8 mouse cellular contexts compared by ENCODE assay signal in the genomic region with DNA sequence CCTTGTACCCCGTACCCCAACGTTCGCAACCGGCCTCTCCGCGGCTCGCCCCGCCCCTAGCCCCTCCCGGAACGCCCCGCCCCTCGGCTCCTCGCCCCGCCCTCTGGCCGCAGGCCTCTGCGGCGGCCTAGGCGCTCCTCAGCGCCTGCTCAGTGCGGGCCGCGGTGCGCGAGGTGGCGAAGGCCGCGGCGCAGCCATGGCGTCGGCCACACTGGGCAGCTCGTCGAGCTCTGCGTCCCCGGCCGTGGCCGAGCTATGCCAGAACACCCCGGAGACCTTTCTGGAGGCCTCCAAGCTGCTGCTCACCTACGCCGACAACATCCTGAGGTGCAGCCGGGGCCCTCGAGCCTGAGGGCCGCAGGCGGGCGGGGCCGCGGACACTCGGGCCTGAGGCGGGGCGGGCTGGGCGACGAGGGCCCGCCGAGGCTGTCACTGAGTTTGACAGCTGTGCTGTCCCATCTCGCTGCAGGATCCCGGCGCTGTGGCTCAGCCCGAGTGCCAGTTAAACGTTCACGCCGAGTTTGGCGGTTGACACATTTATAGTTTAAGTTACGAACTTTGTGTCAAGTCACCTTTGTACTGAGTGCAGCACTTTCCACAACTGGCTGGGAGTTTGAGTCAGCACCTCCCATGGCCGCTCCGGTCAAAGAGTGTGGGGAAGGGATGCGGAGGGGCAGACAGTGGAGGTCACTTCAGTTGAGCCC. TPM values are rescaled to one million over a fixed set of nuclear protein-coding genes. Genes with fewer than 3 reads are reported as not detected.
DNase-seq lines count a peak whose midpoint lies in the region; ATAC-seq and TF ChIP-seq lines count a peak whose summit lies in the region.

Gene Ngly1, plus strand, starts transcription at position 110 of the 704 bp plus-strand sequence.
Gene Oxsm, minus strand, starts transcription at position 638 of the 704 bp plus-strand sequence.

- H3K4me3 ChIP-seq in ES-Bruce4 (ENCODE audit: low read depth, low read length) = peak within 1 kb of the TSS; percentile 75
- H3K4me3 ChIP-seq in forebrain, embryonic 15.5 days = peak within 1 kb of the TSS; percentile 89
- H3K4me3 ChIP-seq in lung, adult 2 months (replicated peaks; ENCODE audit: extremely low read depth, low read depth, low read length) = peak within 1 kb of the TSS; percentile 92
- peak within 1 kb of the TSS; percentile 79 for H3K4me3 ChIP-seq in neural tube, embryonic 15.5 days (replicated peaks)

- intact Hi-C loops in heart, postnatal 14 days (cut with DNase I) = loop anchor here (2.0 to 10.0 kb wide), 2 partner anchors 65 to 115 kb away; partner anchors contain the start of gene Top2b

- DNase-seq in cerebellum, adult 11-12 months = peak; percentile 86
- DNase-seq in heart, postnatal 14 days = peak; percentile 92
- peak; percentile 75 to 83 for DNase-seq in layer of hippocampus, adult 18-20 months (ENCODE audit: low spot score in 2 of 2)
- DNase-seq in lung, adult 2 months = peak; percentile 87
- DNase-seq in testis, postnatal 10 days (ENCODE audit: low spot score) = peak; percentile 95

- peak within 1 kb of the TSS; percentile 63 for H3K9ac ChIP-seq in ES-Bruce4 (ENCODE audit: low read depth, poor library complexity, severe bottlenecking)
- H3K9ac ChIP-seq in forebrain, embryonic 15.5 days (replicated peaks) = peak within 1 kb of the TSS; percentile 96
- peak within 1 kb of the TSS; percentile 86 for H3K9ac ChIP-seq in neural tube, embryonic 15.5 days (replicated peaks)

- no peak for TF ChIP-seq EP300 in ES-Bruce4 (IDR thresholded peaks at IDR 0.05; ENCODE audit: insufficient read depth, low read depth, low read length)

- no peaks in the 10 kb centered on the region for H3K27me3 ChIP-seq in ES-Bruce4 (ENCODE audit: control insufficient read depth, insufficient read depth, low read length, poor library complexity, severe bottlenecking)
- H3K27me3 ChIP-seq in forebrain, embryonic 15.5 days = no peaks in the 10 kb centered on the region
- H3K27me3 ChIP-seq in neural tube, embryonic 15.5 days (replicated peaks) = no peaks in the 10 kb centered on the region

- WGBS in forebrain, embryonic 15.5 days = under 1% methylated on average over 57 of the region's 65 CpGs
- WGBS in lung, adult 2 months = under 1% methylated on average over 62 of the region's 65 CpGs
- under 1% methylated on average over 60 of the region's 65 CpGs for WGBS in neural tube, embryonic 15.5 days

- peak within 1 kb of the TSS; percentile 89 for H3K4me2 ChIP-seq in forebrain, embryonic 15.5 days (replicated peaks)
- H3K4me2 ChIP-seq in neural tube, embryonic 15.5 days = peak within 1 kb of the TSS; percentile 85

- no peak for TF ChIP-seq CTCF in ES-Bruce4 (IDR thresholded peaks at IDR 0.05; ENCODE audit: low read depth, low read length)
- no peak for TF ChIP-seq CTCF in lung, adult 2 months (IDR thresholded peaks at IDR 0.05; ENCODE audit: insufficient read depth, low read length)

- no peaks in the 10 kb centered on the region for H3K9me3 ChIP-seq in ES-Bruce4 (replicated peaks; ENCODE audit: control insufficient read depth, insufficient read depth, low read length, poor library complexity, severe bottlenecking)
- H3K9me3 ChIP-seq in forebrain, embryonic 15.5 days = no peaks in the 10 kb centered on the region
- no peaks in the 10 kb centered on the region for H3K9me3 ChIP-seq in neural tube, embryonic 15.5 days (replicated peaks)

- no peaks in the 10 kb centered on the region for H3K4me1 ChIP-seq in ES-Bruce4 (ENCODE audit: control insufficient read depth, insufficient read depth, low read length)
- H3K4me1 ChIP-seq in forebrain, embryonic 15.5 days = peaks cover 17% of the 10 kb centered on the region
- peaks cover 8% of the 10 kb centered on the region for H3K4me1 ChIP-seq in lung, adult 2 months (ENCODE audit: control insufficient read depth, insufficient read depth, low read length)
- peaks cover 13% of the 10 kb centered on the region for H3K4me1 ChIP-seq in neural tube, embryonic 15.5 days

- TF ChIP-seq POLR2A in ES-Bruce4 (IDR thresholded peaks at IDR 0.05; ENCODE audit: insufficient read depth, low read length) = no peak
- peak; percentile 94 for TF ChIP-seq POLR2A in lung, adult 2 months (IDR thresholded peaks at IDR 0.05; ENCODE audit: borderline replicate concordance, extremely low read depth, low read depth, low read length)

- H3K36me3 ChIP-seq in ES-Bruce4 (ENCODE audit: control insufficient read depth, insufficient read depth, low read length, poor library complexity, severe bottlenecking) = no peaks in the 10 kb centered on the region
- no peaks in the 10 kb centered on the region for H3K36me3 ChIP-seq in forebrain, embryonic 15.5 days
- H3K36me3 ChIP-seq in neural tube, embryonic 15.5 days = no peaks in the 10 kb centered on the region

- ATAC-seq in forebrain, embryonic 15.5 days (replicated peaks) = peak; percentile 99
- ATAC-seq in neural tube, embryonic 15.5 days (ENCODE audit: low FRiP score) = peak; percentile 99

- H3K27ac ChIP-seq in ES-Bruce4 (ENCODE audit: insufficient read depth, low read length) = no peak within 1 kb of the TSS
- H3K27ac ChIP-seq in forebrain, embryonic 15.5 days (replicated peaks) = peak within 1 kb of the TSS; percentile 82
- peak within 1 kb of the TSS; percentile 82 for H3K27ac ChIP-seq in neural tube, embryonic 15.5 days (replicated peaks)

RNA-seq across cellular contexts. Expression of gene Ngly1, which starts in this region (rescaled TPM):
- polyA plus RNA-seq in ES-Bruce4 (2011; ENCODE audit: insufficient read depth, insufficient read length, low read depth, missing spikeins) = 10.4 and 11.8 TPM in 2 replicates
- polyA plus RNA-seq in forebrain, embryonic 15.5 days (2015; fragmentation: Nextera tagmentation; extraction: Ambion mirVana) = 26.0 and 26.4 TPM in 2 replicates
- 10 to 100 TPM; 36.7 to 37.6 TPM for total RNA-seq in heart, postnatal 14 days (2021)
- total RNA-seq in layer of hippocampus, adult 18-20 months (2021) = 10 to 100 TPM; 30.1 to 31.4 TPM
- 23.1 and 37.3 TPM in 2 replicates for polyA plus RNA-seq in lung, adult 2 months (2012; rRNA removed)
- polyA plus RNA-seq in neural tube, embryonic 15.5 days (2015; fragmentation: Nextera tagmentation; extraction: Ambion mirVana) = 27.1 and 32.7 TPM in 2 replicates

RNA-seq across cellular contexts. Expression of gene Oxsm, which starts in this region (rescaled TPM):
- 7.1 and 7.2 TPM in 2 replicates for polyA plus RNA-seq in ES-Bruce4 (2011; ENCODE audit: insufficient read depth, insufficient read length, low read depth, missing spikeins)
- polyA plus RNA-seq in forebrain, embryonic 15.5 days (2015; fragmentation: Nextera tagmentation; extraction: Ambion mirVana) = 1.7 and 1.9 TPM in 2 replicates
- 10 to 100 TPM; 18.7 to 18.8 TPM for total RNA-seq in heart, postnatal 14 days (2021)
- 10 to 100 TPM in 1 of 2 experiments, 1 to 10 TPM in 1; 9.5 to 11.6 TPM for total RNA-seq in layer of hippocampus, adult 18-20 months (2021)
- 3.9 and 7.3 TPM in 2 replicates for polyA plus RNA-seq in lung, adult 2 months (2012; rRNA removed)
- polyA plus RNA-seq in neural tube, embryonic 15.5 days (2015; fragmentation: Nextera tagmentation; extraction: Ambion mirVana) = 2.0 and 2.2 TPM in 2 replicates
